Mouse (Mus musculus): Measurements from ENCODE around the gene Trak1.

GRCm38 (mm10) chr9:121335568-121335967 lies 38.3 kb downstream of the Trak1 start:
- TF ChIP-seq CTCF (IDR thresholded peaks at IDR 0.05; ENCODE audit: low read depth) (no peak), EP300 (IDR thresholded peaks at IDR 0.05; ENCODE audit: low read depth) (no peak)

All from liver, embryonic 14.5 days (tissue).